Mouse (Mus musculus): ENCODE measurements at regions not wholly inside any gene's neighbourhood (a gene's known extent, or its start where the extent isn't known, plus 50 kb on each side); places are given as distances from the start of the nearest gene placed in this dataset.

- TF ChIP-seq POU5F1 (IDR thresholded peaks at IDR 0.05; ENCODE audit: borderline replicate concordance, low read length) (no peak), CTCF (conservative IDR thresholded peaks at IDR 0.05; ENCODE audit: low read length) (no peak)
Measured at GRCm38 (mm10) chr7:124549038-124549437, 566.4 kb downstream of the Hs3st4 start.
